Mouse (Mus musculus) MEL (cell line): ENCODE results near the gene Cdc42.

Experiments
- CTCF ChIP-seq, 3 experiments: IDR thresholded peaks in 2 of 3; conservative IDR thresholded peaks in 1 of 3; 2 replicates each; pipeline ENCODE4 v1.5.1; 2011 to 2012; ENCODE audit warnings: low read length in 3 of 3, low read depth in 2 of 3, mild to moderate bottlenecking in 2 of 3, improper control_type of control experiment in 1 of 3, inconsistent platforms in 1 of 3, mixed read lengths in 1 of 3, moderate library complexity in 1 of 3; ENCODE audit not compliant: control insufficient read depth in 1 of 3, insufficient read depth in 1 of 3, poor library complexity in 1 of 3, severe bottlenecking in 1 of 3
- EP300 ChIP-seq, 2 experiments: IDR thresholded peaks; 2 replicates each; pipeline ENCODE4 v1.6.1; 2011; ENCODE audit warnings: improper control_type of control experiment in 2 of 2, low read length in 2 of 2, low read depth in 1 of 2, mild to moderate bottlenecking in 1 of 2
- GABPA ChIP-seq: IDR thresholded peaks from 2 replicates; pipeline ENCODE4 v1.6.1; 2012; ENCODE audit warnings: low read depth, mild to moderate bottlenecking, inconsistent platforms, low read length, improper control_type of control experiment, moderate library complexity
- GATA1 ChIP-seq: IDR thresholded peaks from 2 replicates; pipeline ENCODE4 v1.6.1; 2011; ENCODE audit warnings: low read depth, low read length, improper control_type of control experiment
- MEF2A ChIP-seq: IDR thresholded peaks from 2 replicates; pipeline ENCODE4 v1.6.1; 2014; ENCODE audit warnings: low read depth, mild to moderate bottlenecking, inconsistent platforms, low read length, improper control_type of control experiment; ENCODE audit not compliant: poor library complexity, insufficient replicate concordance, severe bottlenecking; ENCODE audit errors: extremely low read depth
- NELFE ChIP-seq: IDR thresholded peaks from 2 replicates; pipeline ENCODE4 v1.6.1; 2011; ENCODE audit warnings: low read depth, low read length, improper control_type of control experiment
- NRF1 ChIP-seq: IDR thresholded peaks from 2 replicates; pipeline ENCODE4 v1.6.1; 2014; ENCODE audit warnings: low read depth, mild to moderate bottlenecking, inconsistent platforms, low read length, improper control_type of control experiment, moderate library complexity; ENCODE audit not compliant: poor library complexity, insufficient read depth, severe bottlenecking
- POLR2A ChIP-seq, 2 experiments: IDR thresholded peaks; 2 replicates each; pipeline ENCODE4 v1.6.1; 2011 to 2012; ENCODE audit warnings: low read length in 2 of 2, mild to moderate bottlenecking in 2 of 2, control low read depth in 1 of 2, improper control_type of control experiment in 1 of 2, low read depth in 1 of 2, moderate library complexity in 1 of 2; ENCODE audit not compliant: control insufficient read depth in 1 of 2, insufficient read depth in 1 of 2, poor library complexity in 1 of 2
- TAL1 ChIP-seq: IDR thresholded peaks from 2 replicates; pipeline ENCODE4 v1.6.1; 2012; ENCODE audit warnings: mild to moderate bottlenecking, inconsistent platforms, low read length, moderate library complexity, mixed read lengths

DNA sequence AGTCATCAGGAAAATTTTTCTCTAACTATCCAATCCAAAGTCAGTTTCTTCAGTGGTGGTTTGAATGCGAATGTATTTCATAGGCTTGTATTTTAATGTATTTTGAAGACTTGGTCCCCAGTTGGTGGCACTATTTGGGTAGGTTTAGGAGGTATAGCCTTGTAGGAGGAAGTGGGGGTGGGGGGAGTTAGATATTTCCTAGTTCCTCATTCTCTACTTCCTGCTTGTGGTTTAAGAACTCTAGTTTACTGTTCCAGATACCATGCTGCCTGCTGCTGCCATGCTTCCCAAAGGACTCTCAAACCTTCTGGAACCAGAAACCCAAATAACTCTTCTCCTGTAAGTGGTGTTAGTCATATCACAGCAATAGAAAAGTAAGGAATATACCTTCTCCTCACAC is 11.7 kb downstream of the Cdc42 start:
- no peak for TF ChIP-seq NRF1
- TF ChIP-seq EP300 (IDR thresholded peaks at IDR 0.05; ENCODE audit: low read depth in 1 of 2, low read length in 2 of 2), result peak; percentile 71 to 89
- TF ChIP-seq POLR2A (IDR thresholded peaks at IDR 0.05; ENCODE audit: control insufficient read depth in 1 of 2, insufficient read depth in 1 of 2, low read depth in 1 of 2, low read length in 2 of 2, poor library complexity in 1 of 2), result no peak
- TF ChIP-seq GATA1, result peak; percentile 34; the same call in 1 of the 2 replicates
- TF ChIP-seq MEF2A, result no peak
- no peak for TF ChIP-seq GABPA
- no peak for TF ChIP-seq TAL1
- TF ChIP-seq NELFE, result no peak
- peak in 1 of 3 experiments; percentile 34; a peak in 2 of 6 replicates for TF ChIP-seq CTCF (IDR thresholded peaks at IDR 0.05 in 2 of 3, conservative IDR thresholded peaks at IDR 0.05 in 1 of 3; ENCODE audit: control insufficient read depth in 1 of 3, insufficient read depth in 1 of 3, low read depth in 2 of 3, low read length in 3 of 3, poor library complexity in 1 of 3, severe bottlenecking in 1 of 3)
